Mouse (Mus musculus) CH12.LX (cell line): ENCODE measurements around the gene Cdk14. TPM values are rescaled to one million over a fixed set of nuclear protein-coding genes. Genes with fewer than 3 reads are reported as not detected.
A peak's percentile ranks its signal among the peaks of the same experiment; 100 is the strongest.

Source experiments
- DNase-seq: peaks from one replicate; pipeline ENCODE4 v3.0.0-alpha.2; 2013; ENCODE audit errors: extremely low read depth
- H3K27ac ChIP-seq: 2 replicates; pipeline ENCODE4 v1.5.1; 2012; ENCODE audit warnings: low read depth, mild to moderate bottlenecking, control low read depth, moderate library complexity; ENCODE audit not compliant: insufficient read depth
- H3K27me3 ChIP-seq: replicated peaks from 2 replicates; pipeline ENCODE3; 2012; ENCODE audit warnings: inconsistent platforms
- H3K36me3 ChIP-seq, 2 experiments: replicated peaks in 1 of 2; 2 replicates each; pipeline versions ENCODE3 to v1.6.1; 2012; ENCODE audit warnings: inconsistent platforms in 1 of 2, low read length in 1 of 2, mild to moderate bottlenecking in 1 of 2, mixed read lengths in 1 of 2, moderate library complexity in 1 of 2; ENCODE audit not compliant: control insufficient read depth in 1 of 2, insufficient read depth in 1 of 2
- H3K4me1 ChIP-seq, 2 experiments: 2 replicates each; pipeline ENCODE4 v1.6.1; 2012; ENCODE audit warnings: inconsistent platforms in 1 of 2, moderate library complexity in 1 of 2; ENCODE audit not compliant: insufficient read depth in 2 of 2, control insufficient read depth in 1 of 2
- H3K4me2 ChIP-seq: 2 replicates; pipeline ENCODE4 v1.6.1; 2012; ENCODE audit warnings: low read depth, mild to moderate bottlenecking, control low read depth; ENCODE audit not compliant: poor library complexity, insufficient read depth, severe bottlenecking
- H3K4me3 ChIP-seq, 3 experiments: fragments of 150-350 bp in 1 of 3; sonication (generic) in 1 of 3; replicated peaks in 1 of 3; 2 replicates each; pipeline versions ENCODE3 to v1.5.1; 2011 to 2012; ENCODE audit warnings: low read depth in 2 of 3, low read length in 2 of 3, mild to moderate bottlenecking in 2 of 3, moderate library complexity in 2 of 3, control low read depth in 1 of 3, improper control_type of control experiment in 1 of 3, inconsistent platforms in 1 of 3, mixed read lengths in 1 of 3; ENCODE audit not compliant: poor library complexity in 1 of 3
- H3K79me2 ChIP-seq: replicated peaks from 2 replicates; pipeline ENCODE4 v1.6.1; 2012; ENCODE audit warnings: mild to moderate bottlenecking, moderate library complexity; ENCODE audit not compliant: control insufficient read depth, poor library complexity, insufficient read depth, severe bottlenecking; ENCODE audit errors: extremely low read depth
- H3K9ac ChIP-seq: 2 replicates; pipeline ENCODE4 v1.6.1; 2012; ENCODE audit warnings: low read depth, mild to moderate bottlenecking, control low read depth, moderate library complexity; ENCODE audit not compliant: insufficient read depth
- H3K9me3 ChIP-seq: replicated peaks from 2 replicates; pipeline ENCODE3; 2012; ENCODE audit warnings: low read length, inconsistent platforms, mixed read lengths
- BHLHE40 ChIP-seq: IDR thresholded peaks from 2 replicates; pipeline ENCODE4 v1.6.1; 2011; ENCODE audit warnings: mild to moderate bottlenecking, low read depth, low read length, improper control_type of control experiment
- CHD1 ChIP-seq: IDR thresholded peaks from 2 replicates; pipeline ENCODE4 v1.6.1; 2012; ENCODE audit warnings: low read depth, low read length, improper control_type of control experiment, inconsistent platforms
- CHD2 ChIP-seq: IDR thresholded peaks from 2 replicates; pipeline ENCODE4 v1.6.1; 2011; ENCODE audit warnings: low read length, improper control_type of control experiment
- CTCF ChIP-seq, 2 experiments: IDR thresholded peaks in 1 of 2; conservative IDR thresholded peaks in 1 of 2; 2 replicates each; pipeline ENCODE4 v1.5.1; 2011 to 2012; ENCODE audit warnings: low read depth in 2 of 2, low read length in 2 of 2, improper control_type of control experiment in 1 of 2, inconsistent platforms in 1 of 2, mild to moderate bottlenecking in 1 of 2, moderate library complexity in 1 of 2
- E2F4 ChIP-seq: IDR thresholded peaks from 2 replicates; pipeline ENCODE4 v1.6.1; 2011; ENCODE audit warnings: low read depth, low read length, improper control_type of control experiment; ENCODE audit not compliant: insufficient replicate concordance
- ELF1 ChIP-seq: IDR thresholded peaks from 2 replicates; pipeline ENCODE4 v1.6.1; 2014; ENCODE audit warnings: low read depth, mild to moderate bottlenecking, inconsistent platforms, low read length, improper control_type of control experiment
- EP300 ChIP-seq: IDR thresholded peaks from 2 replicates; pipeline ENCODE4 v1.6.1; 2011; ENCODE audit warnings: low read length, improper control_type of control experiment
- ETS1 ChIP-seq: conservative IDR thresholded peaks from 2 replicates; pipeline ENCODE4 v1.6.1; 2012; ENCODE audit warnings: low read depth, mild to moderate bottlenecking, inconsistent platforms, low read length, improper control_type of control experiment, moderate library complexity
- GABPA ChIP-seq: IDR thresholded peaks from 2 replicates; pipeline ENCODE4 v1.6.1; 2012; ENCODE audit warnings: low read depth, low read length, improper control_type of control experiment, inconsistent platforms; ENCODE audit not compliant: insufficient replicate concordance
- IRF4 ChIP-seq: IDR thresholded peaks from 2 replicates; pipeline ENCODE4 v1.6.1; 2014; ENCODE audit warnings: low read depth, mild to moderate bottlenecking, inconsistent platforms, low read length, improper control_type of control experiment
- JUN ChIP-seq: IDR thresholded peaks from 2 replicates; pipeline ENCODE4 v1.6.1; 2011; ENCODE audit warnings: low read depth, mild to moderate bottlenecking, low read length, improper control_type of control experiment, moderate library complexity; ENCODE audit not compliant: insufficient read depth
- JUND ChIP-seq: conservative IDR thresholded peaks from 2 replicates; pipeline ENCODE4 v1.6.1; 2011; ENCODE audit warnings: low read depth, low read length, improper control_type of control experiment
- KAT2A ChIP-seq: IDR thresholded peaks from 2 replicates; pipeline ENCODE4 v1.6.1; 2012; ENCODE audit warnings: low read length, improper control_type of control experiment, inconsistent platforms; ENCODE audit not compliant: insufficient replicate concordance
- MAZ ChIP-seq: IDR thresholded peaks from 2 replicates; pipeline ENCODE4 v1.6.1; 2012; ENCODE audit warnings: low read depth, mild to moderate bottlenecking, inconsistent platforms, low read length, improper control_type of control experiment, moderate library complexity
- MEF2A ChIP-seq: IDR thresholded peaks from 2 replicates; pipeline ENCODE4 v1.6.1; 2014; ENCODE audit warnings: low read depth, mild to moderate bottlenecking, inconsistent platforms, low read length, improper control_type of control experiment, borderline replicate concordance
- MXI1 ChIP-seq: IDR thresholded peaks from 2 replicates; pipeline ENCODE4 v1.6.1; 2011; ENCODE audit warnings: mild to moderate bottlenecking, low read depth, low read length, improper control_type of control experiment
- NRF1 ChIP-seq: IDR thresholded peaks from 2 replicates; pipeline ENCODE4 v1.6.1; 2014; ENCODE audit warnings: low read depth, mild to moderate bottlenecking, inconsistent platforms, low read length, improper control_type of control experiment, moderate library complexity
- PAX5 ChIP-seq: IDR thresholded peaks from 2 replicates; pipeline ENCODE4 v1.6.1; 2012; ENCODE audit warnings: low read length, inconsistent platforms, mixed read lengths
- POLR2AphosphoS2 ChIP-seq: IDR thresholded peaks from 2 replicates; pipeline ENCODE4 v1.6.1; 2011; ENCODE audit warnings: low read depth, low read length, improper control_type of control experiment
- RAD21 ChIP-seq: IDR thresholded peaks from 2 replicates; pipeline ENCODE4 v1.6.1; 2011; ENCODE audit warnings: low read depth, mild to moderate bottlenecking, low read length, improper control_type of control experiment, moderate library complexity
- RCOR1 ChIP-seq: conservative IDR thresholded peaks from 2 replicates; pipeline ENCODE4 v1.6.1; 2012; ENCODE audit warnings: low read depth, mild to moderate bottlenecking, inconsistent platforms, low read length, improper control_type of control experiment
- SMC3 ChIP-seq: IDR thresholded peaks from 2 replicates; pipeline ENCODE4 v1.6.1; 2011; ENCODE audit warnings: low read depth, low read length, improper control_type of control experiment
- TBP ChIP-seq: conservative IDR thresholded peaks from 2 replicates; pipeline ENCODE4 v1.6.1; 2011; ENCODE audit warnings: low read depth, low read length, improper control_type of control experiment
- TCF12 ChIP-seq: IDR thresholded peaks from 2 replicates; pipeline ENCODE4 v1.6.1; 2014; ENCODE audit warnings: low read depth, mild to moderate bottlenecking, inconsistent platforms, low read length, improper control_type of control experiment
- UBTF ChIP-seq: IDR thresholded peaks from 2 replicates; pipeline ENCODE4 v1.6.1; 2012; ENCODE audit warnings: low read depth, mild to moderate bottlenecking, inconsistent platforms, low read length, improper control_type of control experiment, moderate library complexity
- USF1 ChIP-seq: IDR thresholded peaks from 2 replicates; pipeline ENCODE4 v1.6.1; 2014; ENCODE audit warnings: low read depth, mild to moderate bottlenecking, inconsistent platforms, low read length, improper control_type of control experiment
- USF2 ChIP-seq: conservative IDR thresholded peaks from 2 replicates; pipeline ENCODE4 v1.6.1; 2011; ENCODE audit warnings: low read depth, low read length, improper control_type of control experiment
- ZKSCAN1 ChIP-seq: IDR thresholded peaks from 2 replicates; pipeline ENCODE4 v1.6.1; 2012; ENCODE audit warnings: low read depth, inconsistent platforms, low read length, improper control_type of control experiment, borderline replicate concordance
- ZMIZ1 ChIP-seq: IDR thresholded peaks from 2 replicates; pipeline ENCODE4 v1.6.1; 2012; ENCODE audit warnings: low read depth, mild to moderate bottlenecking, inconsistent platforms, low read length, improper control_type of control experiment
- ZNF384 ChIP-seq: IDR thresholded peaks from 2 replicates; pipeline ENCODE4 v1.6.1; 2012; ENCODE audit warnings: low read depth, low read length, improper control_type of control experiment, inconsistent platforms
- dilution Hi-C: fragments of 300-500 bp; cut with MboI; formaldehyde crosslinking; loops from 2 replicates; pipeline ENCODE4 v1.14.3; 2020; ENCODE audit warnings: low sequenced_read_pairs; ENCODE audit not compliant: extremely low pct_unique_long_range_greater_than_20kb, extremely low pct_ligation_motif_present
- in situ Hi-C: fragments of 300-500 bp; cut with MboI; formaldehyde crosslinking; loops from 3 replicates; pipeline ENCODE4 v1.14.3; 2019; ENCODE audit warnings: low sequenced_read_pairs, low pct_ligation_motif_present, low pct_unique_long_range_greater_than_20kb, mixed read lengths
- polyA plus RNA-seq: library from polyadenylated mRNA; unstranded; fragments of >175 nt; gene quantifications from 2 replicates; pipeline ENCODE4 v1.2.1, GENCODE M21; 2012; ENCODE audit warnings: low read depth; ENCODE audit not compliant: insufficient read length
- total RNA-seq, 2 experiments: library from RNA; depleted of rRNA; stranded (reverse); fragments of 300-350 nt in 1 of 2; fragments of >200 nt in 1 of 2; gene quantifications; 2 replicates each; pipeline ENCODE4 v1.2.3; 2012 to 2014

The Cdk14 gene
- total and polyA plus RNA-seq, 3 experiments: 3.7 to 12.0 (median 8.9) TPM

- peak overlapping the region; percentile 69 for H3K4me2 ChIP-seq
- dilution Hi-C loops (no loop called here), in situ Hi-C loops (loop anchor here (25.0 kb wide), 1 partner anchor 398 kb away; no protein-coding TSS in a partner anchor)
- DNase-seq: no peak
- no peaks in the 10 kb centered on the region for H3K27me3 ChIP-seq
- H3K4me3 ChIP-seq: no peak overlapping the region
- peaks cover 5 to 18% of the 10 kb centered on the region in 2 experiments; a peak in 3 of 4 replicates for H3K4me1 ChIP-seq
- H3K9me3 ChIP-seq: peaks cover 4% of the 10 kb centered on the region
- TF ChIP-seq GABPA: no peak
- TF ChIP-seq ELF1: no peak
- no peak for TF ChIP-seq PAX5
- TF ChIP-seq TBP: no peak
- no peak for TF ChIP-seq CHD2
- no peak for TF ChIP-seq UBTF
- TF ChIP-seq USF1: no peak
- TF ChIP-seq JUND: no peak
- H3K9ac ChIP-seq: no peak overlapping the region
- H3K27ac ChIP-seq: peak overlapping the region; percentile 59; the same call in 1 of the 2 replicates
- no peaks in the 10 kb centered on the region; the same call in 1 of the 2 replicates for H3K79me2 ChIP-seq
- H3K36me3 ChIP-seq: peaks cover 0 to 30% of the 10 kb centered on the region in 2 experiments
These were observed 59.8 kb downstream of the Cdk14 start for GRCm38 (mm10) chr5:5360338-5360737.

- Histone ChIP-seq H3K4me2 (peak overlapping the region; percentile 69; the same call in 1 of the 2 replicates), H3K79me2 (no peaks in the 10 kb centered on the region; the same call in 1 of the 2 replicates), H3K27ac (no peak overlapping the region), H3K27me3 (no peaks in the 10 kb centered on the region), H3K36me3 (peaks cover 0 to 30% of the 10 kb centered on the region in 2 experiments), H3K4me3 (no peak overlapping the region), H3K9ac (peak overlapping the region; percentile 13; the same call in 1 of the 2 replicates), H3K4me1 (peaks cover 5 to 17% of the 10 kb centered on the region in 2 experiments; a peak in 3 of 4 replicates), H3K9me3 (peaks cover 4% of the 10 kb centered on the region)
- DNase-seq: peak; percentile 81
- in situ Hi-C loops: loop anchor here (25.0 kb wide), 1 partner anchor 398 kb away; no protein-coding TSS in a partner anchor
- dilution Hi-C loops: no loop called here
- no peak for TF ChIP-seq USF2
- TF ChIP-seq ZMIZ1: no peak
- no peak for TF ChIP-seq E2F4
- TF ChIP-seq ZNF384: peak; percentile 91
- peak; percentile 84 for TF ChIP-seq ETS1
- TF ChIP-seq JUN: peak; percentile 97
- no peak for TF ChIP-seq ZKSCAN1
- TF ChIP-seq CHD2: peak; percentile 67; the same call in 1 of the 2 replicates
- TF ChIP-seq ELF1: no peak; the same call in 1 of the 2 replicates
- TF ChIP-seq KAT2A: no peak
- TF ChIP-seq UBTF: no peak
- TF ChIP-seq MAZ: 0 out of 2 replicates have a peak, but pooled peaks have one; percentile 32
- no peak for TF ChIP-seq CTCF (conservative IDR thresholded peaks at IDR 0.05 in 1 of 2, IDR thresholded peaks at IDR 0.05 in 1 of 2; ENCODE audit: low read depth in 2 of 2, low read length in 2 of 2)
- no peak for TF ChIP-seq PAX5
- peak; percentile 56; the same call in 1 of the 2 replicates for TF ChIP-seq RCOR1
- TF ChIP-seq TCF12: peak; percentile 54
- TF ChIP-seq MEF2A: 0 out of 2 replicates have a peak, but pooled peaks have one; percentile 53
- TF ChIP-seq RAD21: peak; percentile 1; the same call in 1 of the 2 replicates
- no peak for TF ChIP-seq CHD1
- peak; percentile 96 for TF ChIP-seq BHLHE40
- peak; percentile 86; the same call in 1 of the 2 replicates for TF ChIP-seq IRF4
- no peak; the same call in 1 of the 2 replicates for TF ChIP-seq SMC3
- no peak for TF ChIP-seq GABPA
- no peak for TF ChIP-seq POLR2AphosphoS2
- TF ChIP-seq USF1: no peak
- TF ChIP-seq TBP: no peak
- peak; percentile 96 for TF ChIP-seq EP300
- TF ChIP-seq MXI1: no peak
- no peak for TF ChIP-seq NRF1
These were observed 60.2 kb downstream of the Cdk14 start for GRCm38 (mm10) chr5:5359915-5360314.
